Mouse (Mus musculus) midbrain, embryonic 16.5 days (tissue): Measurements from ENCODE around the gene Pdia3. TPM values are rescaled to one million over a fixed set of nuclear protein-coding genes. Genes with fewer than 3 reads are reported as not detected.

Experiments used
- ATAC-seq: fragments of 200-750 bp; cut with Nextera tagmentation; 2 replicates; pipeline ENCODE4 v1.8.0; 2017; ENCODE audit warnings: moderate TSS enrichment
- H3K27ac ChIP-seq: fragments of 300-500 bp; sonication (generic); 2 replicates; pipeline ENCODE4 v1.5.1; 2014; ENCODE audit warnings: mild to moderate bottlenecking, low read length, mixed read lengths
- H3K27me3 ChIP-seq: fragments of 300-500 bp; sonication (generic); 2 replicates; pipeline ENCODE4 v1.6.1; 2014; ENCODE audit warnings: low read depth, low read length, mixed read lengths; ENCODE audit not compliant: control insufficient read depth, insufficient read depth
- H3K36me3 ChIP-seq: fragments of 300-500 bp; sonication (generic); 2 replicates; pipeline ENCODE4 v1.6.1; 2014; ENCODE audit warnings: mild to moderate bottlenecking, low read length, moderate library complexity, mixed read lengths; ENCODE audit not compliant: control insufficient read depth, insufficient read depth
- H3K4me1 ChIP-seq: fragments of 300-500 bp; sonication (generic); 2 replicates; pipeline ENCODE4 v1.6.1; 2014; ENCODE audit warnings: mild to moderate bottlenecking, low read length, mixed read lengths; ENCODE audit not compliant: control insufficient read depth, insufficient read depth
- H3K4me2 ChIP-seq: fragments of 300-500 bp; sonication (generic); 2 replicates; pipeline ENCODE4 v1.6.1; 2014; ENCODE audit warnings: mild to moderate bottlenecking, low read length, mixed read lengths
- H3K4me3 ChIP-seq: fragments of 300-500 bp; sonication (generic); 2 replicates; pipeline ENCODE4 v1.5.1; 2014; ENCODE audit warnings: low read depth, mild to moderate bottlenecking, low read length, moderate library complexity, mixed read lengths
- H3K9ac ChIP-seq: fragments of 300-500 bp; sonication (generic); 2 replicates; pipeline ENCODE4 v1.6.1; 2014; ENCODE audit warnings: low read depth, low read length, mixed read lengths
- H3K9me3 ChIP-seq: fragments of 300-500 bp; sonication (generic); replicated peaks from 2 replicates; pipeline ENCODE4 v1.6.1; 2014; ENCODE audit warnings: mild to moderate bottlenecking, low read length, mixed read lengths; ENCODE audit not compliant: control insufficient read depth, poor library complexity, severe bottlenecking
- WGBS: fragments of 180-500 bp; shearing (Covaris S2); extraction: QIAGEN DNeasy Blood & Tissue Kit; methylation state at CpG from one replicate; pipeline ENCODE4 v1.1.7; 2014; 5-methylcytosine and 5-hydroxymethylcytosine counted together
- polyA plus RNA-seq: library from polyadenylated mRNA; unstranded; fragments of >200 nt; fragmentation: Nextera tagmentation; extraction: Ambion mirVana; gene quantifications from 2 replicates; pipeline ENCODE4 v1.2.1, GENCODE M21; 2015

Gene Pdia3
- polyA plus RNA-seq, 1 experiment from 2014 or later: 377 TPM

DNA sequence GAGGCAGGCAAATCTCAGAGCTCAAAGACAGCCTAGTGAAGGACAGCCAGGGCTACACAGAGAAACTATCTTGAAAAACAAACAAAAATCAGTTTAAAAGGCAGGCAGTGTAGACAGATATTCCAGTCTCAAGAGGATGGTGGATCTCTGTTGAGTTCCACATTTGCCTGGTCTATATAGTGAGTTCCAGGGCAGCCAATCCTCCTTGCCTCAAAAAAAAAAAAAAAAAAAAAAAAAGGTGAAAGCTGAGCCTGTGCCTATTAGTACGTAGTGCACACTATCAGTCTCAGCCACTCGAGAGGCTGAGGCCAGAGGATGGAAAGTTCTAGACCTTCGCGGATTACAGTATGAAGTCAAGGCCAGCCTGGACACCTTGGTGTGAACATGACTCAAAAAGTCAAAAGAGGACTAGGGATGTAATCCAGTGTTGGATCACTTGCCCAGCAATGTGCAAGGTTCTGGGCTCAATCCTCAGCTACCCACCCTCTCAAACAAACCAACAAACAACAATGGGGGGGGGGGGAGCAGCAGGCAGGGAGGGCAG, 660 bp upstream of the Pdia3 start:
- H3K36me3 ChIP-seq: no peaks in the 10 kb centered on the region
- peak overlapping the region; percentile 64 for H3K4me2 ChIP-seq
- peak overlapping the region; percentile 96 for H3K9ac ChIP-seq
- H3K27me3 ChIP-seq: no peaks in the 10 kb centered on the region
- peak overlapping the region; percentile 94 for H3K27ac ChIP-seq
- peak; percentile 16; the same call in 1 of the 2 replicates for ATAC-seq
- peaks cover 26% of the 10 kb centered on the region for H3K4me1 ChIP-seq
- no peaks in the 10 kb centered on the region for H3K9me3 ChIP-seq
- WGBS: 11% methylated on average over 4 of the region's 4 CpGs
- H3K4me3 ChIP-seq: peak overlapping the region; percentile 99

DNA sequence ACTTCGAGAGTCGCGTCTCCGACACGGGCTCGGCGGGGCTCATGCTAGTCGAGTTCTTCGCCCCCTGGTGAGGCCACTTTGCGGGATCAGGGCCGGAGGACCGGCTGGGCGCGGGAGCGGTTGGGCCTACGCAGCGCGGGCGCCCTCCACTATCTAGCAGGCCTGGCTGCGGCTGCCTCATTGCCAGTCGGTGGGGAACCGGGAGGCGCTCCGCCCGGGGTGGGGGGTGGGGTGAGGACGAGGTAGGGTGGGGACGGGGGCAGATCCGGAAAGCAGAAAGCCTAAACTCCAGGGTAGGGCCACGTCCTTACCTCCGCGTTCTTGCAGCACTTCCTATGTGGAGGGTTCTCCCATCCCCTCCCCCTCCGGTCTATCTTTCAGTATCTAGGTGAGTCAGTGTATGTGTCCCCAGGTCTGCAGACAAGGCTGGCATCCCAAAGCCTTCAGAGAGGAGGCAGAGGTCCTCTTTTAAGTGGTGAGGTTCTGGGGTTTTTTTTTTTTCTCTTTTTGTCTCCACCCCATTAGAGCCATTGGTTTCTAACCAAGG, 637 bp downstream of the Pdia3 start:
- 0% methylated on average over 28 of the region's 32 CpGs for WGBS
- peak; percentile 55 for ATAC-seq
- Histone ChIP-seq H3K9ac (peak overlapping the region; percentile 96), H3K9me3 (no peaks in the 10 kb centered on the region), H3K27me3 (no peaks in the 10 kb centered on the region), H3K4me2 (peak overlapping the region; percentile 79), H3K4me1 (peaks cover 26% of the 10 kb centered on the region), H3K36me3 (no peaks in the 10 kb centered on the region), H3K27ac (peak overlapping the region; percentile 94), H3K4me3 (peak overlapping the region; percentile 99)

DNA sequence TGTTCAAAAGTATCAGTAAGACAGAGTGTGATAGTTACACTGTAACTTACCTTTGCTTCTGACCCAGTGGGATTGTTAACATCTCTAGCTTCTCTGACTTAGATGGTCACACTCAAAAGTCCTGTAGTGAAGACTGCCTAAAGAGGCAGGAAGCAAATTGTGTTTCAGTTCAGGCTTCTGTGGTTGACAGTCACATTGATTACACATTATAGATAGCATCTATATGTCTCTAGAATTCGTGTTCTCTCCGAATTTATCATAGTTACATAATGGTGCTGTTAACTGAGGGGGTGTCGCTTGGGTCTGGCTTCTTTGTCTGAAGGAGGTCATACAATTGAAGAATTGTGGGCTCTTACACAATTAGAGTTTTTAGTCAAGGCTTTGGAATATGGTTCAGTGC, 1.5 kb downstream of the Pdia3 start:
- H3K9ac ChIP-seq: peak overlapping the region; percentile 49
- no peak overlapping the region for H3K27ac ChIP-seq
- ATAC-seq: no peak
- peak overlapping the region; percentile 99 for H3K4me3 ChIP-seq
- H3K9me3 ChIP-seq: no peaks in the 10 kb centered on the region
- peak overlapping the region; percentile 79 for H3K4me2 ChIP-seq
- H3K36me3 ChIP-seq: no peaks in the 10 kb centered on the region
- H3K27me3 ChIP-seq: no peaks in the 10 kb centered on the region
- peaks cover 26% of the 10 kb centered on the region for H3K4me1 ChIP-seq
- 69% methylated on average over 3 of the region's 3 CpGs for WGBS

GRCm38 (mm10) chr2:121415591-121415990, 2.0 kb downstream of the Pdia3 start:
- Histone ChIP-seq H3K9ac (no peak overlapping the region), H3K27me3 (no peaks in the 10 kb centered on the region), H3K4me3 (peak overlapping the region; percentile 99; the same call in 1 of the 2 replicates), H3K36me3 (no peaks in the 10 kb centered on the region), H3K9me3 (no peaks in the 10 kb centered on the region), H3K4me2 (peak overlapping the region; percentile 79), H3K27ac (no peak overlapping the region), H3K4me1 (peaks cover 26% of the 10 kb centered on the region)
- WGBS: 89% methylated on average over 3 of the region's 3 CpGs
- ATAC-seq: no peak

GRCm38 (mm10) chr2:121416356-121416755, 2.8 kb downstream of the Pdia3 start:
- WGBS: 96% methylated on average over 6 of the region's 6 CpGs
- Histone ChIP-seq H3K9ac (no peak overlapping the region), H3K4me1 (peaks cover 26% of the 10 kb centered on the region), H3K36me3 (no peaks in the 10 kb centered on the region), H3K9me3 (no peaks in the 10 kb centered on the region), H3K4me3 (no peak overlapping the region), H3K4me2 (no peak overlapping the region), H3K27me3 (no peaks in the 10 kb centered on the region), H3K27ac (no peak overlapping the region)
- ATAC-seq: no peak

GRCm38 (mm10) chr2:121418476-121418875, 4.9 kb downstream of the Pdia3 start:
- no peak for ATAC-seq
- 97% methylated on average over 3 of the region's 3 CpGs for WGBS

GRCm38 (mm10) chr2:121423166-121423565, 9.6 kb downstream of the Pdia3 start:
- no peak overlapping the region for H3K4me2 ChIP-seq
- H3K9me3 ChIP-seq: no peaks in the 10 kb centered on the region
- H3K4me3 ChIP-seq: no peak overlapping the region
- no peak overlapping the region for H3K27ac ChIP-seq
- 91% methylated on average over 2 of the region's 2 CpGs for WGBS
- ATAC-seq: no peak
- H3K4me1 ChIP-seq: no peaks in the 10 kb centered on the region
- no peaks in the 10 kb centered on the region for H3K27me3 ChIP-seq
- peaks cover 26% of the 10 kb centered on the region; the same call in 1 of the 2 replicates for H3K36me3 ChIP-seq
- H3K9ac ChIP-seq: no peak overlapping the region

More at GRCm38 (mm10) chr2:121418476-121418875, 4.9 kb downstream of the Pdia3 start:
- Histone ChIP-seq H3K9ac (no peak overlapping the region), H3K4me2 (no peak overlapping the region), H3K36me3 (peaks cover 11% of the 10 kb centered on the region; the same call in 1 of the 2 replicates), H3K4me3 (no peak overlapping the region), H3K9me3 (no peaks in the 10 kb centered on the region), H3K27me3 (no peaks in the 10 kb centered on the region), H3K4me1 (peaks cover 20% of the 10 kb centered on the region), H3K27ac (no peak overlapping the region)

GRCm38 (mm10) chr2:121425890-121426289, 12.3 kb downstream of the Pdia3 start:
- Histone ChIP-seq H3K9ac (no peak overlapping the region), H3K9me3 (no peaks in the 10 kb centered on the region), H3K27ac (no peak overlapping the region), H3K36me3 (peaks cover 41% of the 10 kb centered on the region), H3K4me3 (no peak overlapping the region), H3K4me2 (no peak overlapping the region), H3K4me1 (no peaks in the 10 kb centered on the region), H3K27me3 (no peaks in the 10 kb centered on the region)
- no peak for ATAC-seq
- WGBS: 100% methylated on average over 2 of the region's 2 CpGs

- Histone ChIP-seq H3K27ac (no peak overlapping the region), H3K4me3 (no peak overlapping the region), H3K4me1 (no peaks in the 10 kb centered on the region), H3K9ac (no peak overlapping the region), H3K36me3 (peaks cover 55% of the 10 kb centered on the region), H3K27me3 (no peaks in the 10 kb centered on the region), H3K9me3 (no peaks in the 10 kb centered on the region), H3K4me2 (no peak overlapping the region)
- ATAC-seq: no peak
- WGBS: 100% methylated on average over 1 of the region's 1 CpGs
These were observed 21.3 kb downstream of the Pdia3 start for GRCm38 (mm10) chr2:121434854-121435253.
